Mouse (Mus musculus) stomach, postnatal 0 days (tissue): Measurements from ENCODE around the gene Taf1c.

Experiments used
- CTCF ChIP-seq: IDR thresholded peaks from 2 replicates; pipeline ENCODE4 v1.5.1; 2016; ENCODE audit warnings: antibody characterized with exemption, low read depth, mild to moderate bottlenecking, moderate library complexity
- EP300 ChIP-seq: optimal IDR thresholded peaks from 2 replicates; pipeline ENCODE3; 2016; ENCODE audit warnings: antibody characterized with exemption

DNA sequence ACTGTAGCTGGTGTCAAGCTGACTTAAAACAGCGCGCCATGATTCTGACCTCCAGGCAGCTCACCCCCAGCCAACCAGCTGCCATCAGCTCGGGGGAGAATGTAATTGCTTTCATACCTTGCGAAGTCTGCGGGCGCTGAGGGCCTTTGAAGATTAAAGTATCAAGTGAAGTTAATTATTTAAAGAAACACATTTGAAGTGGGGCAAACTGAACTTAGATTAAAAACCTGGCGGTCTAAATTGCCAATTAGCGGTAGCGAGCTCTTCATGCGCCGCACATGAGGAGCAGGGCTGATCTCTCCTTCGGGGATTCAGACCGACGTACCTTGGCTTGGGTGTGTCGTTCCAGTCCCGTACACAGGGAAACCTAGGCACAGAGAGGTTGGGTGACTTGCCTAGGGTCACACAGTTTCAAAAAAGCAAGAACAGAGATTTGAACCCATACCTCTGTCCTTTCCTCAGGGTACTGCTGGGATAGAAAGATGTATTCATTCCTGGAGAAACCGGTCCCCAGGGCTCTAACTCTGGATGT lies 39.5 kb upstream of the Taf1c start:
- TF ChIP-seq CTCF (no peak), EP300 (no peak)
